Mouse (Mus musculus): ENCODE measurements around the gene Tmem217.

Tmem217 gene

GRCm38 (mm10) chr17:29489971-29490712, 62.0 kb downstream of the Tmem217 start:
- DNase-seq (ENCODE audit: extremely low spot score, low read depth, low spot score): peak; percentile 90

GRCm38 (mm10) chr17:29488978-29489970, 62.9 kb downstream of the Tmem217 start:
- DNase-seq (ENCODE audit: extremely low spot score, low read depth, low spot score): no peak

GRCm38 (mm10) chr17:29488257-29488977, 63.8 kb downstream of the Tmem217 start:
- DNase-seq (ENCODE audit: extremely low spot score, low read depth, low spot score): no peak

GRCm38 (mm10) chr17:29485336-29486233, 66.6 kb downstream of the Tmem217 start:
- DNase-seq (ENCODE audit: extremely low spot score, low read depth, low spot score): no peak

GRCm38 (mm10) chr17:29484431-29484830, 67.8 kb downstream of the Tmem217 start:
- no peak for DNase-seq (ENCODE audit: extremely low spot score, low read depth, low spot score)

- DNase-seq (ENCODE audit: extremely low spot score, low read depth, low spot score): no peak
These were observed 68.9 kb downstream of the Tmem217 start for GRCm38 (mm10) chr17:29483282-29483681.

GRCm38 (mm10) chr17:29482632-29483031, 69.6 kb downstream of the Tmem217 start:
- DNase-seq (ENCODE audit: extremely low spot score, low read depth, low spot score): no peak

GRCm38 (mm10) chr17:29480256-29480655, 71.9 kb downstream of the Tmem217 start:
- DNase-seq (ENCODE audit: extremely low spot score, low read depth, low spot score): no peak

GRCm38 (mm10) chr17:29478271-29478670, 73.9 kb downstream of the Tmem217 start:
- DNase-seq (ENCODE audit: extremely low spot score, low read depth, low spot score): no peak

- DNase-seq (ENCODE audit: extremely low spot score, low read depth, low spot score): no peak
These were observed 74.8 kb downstream of the Tmem217 start for GRCm38 (mm10) chr17:29477357-29477756.

GRCm38 (mm10) chr17:29476461-29476860, 75.7 kb downstream of the Tmem217 start:
- no peak for DNase-seq (ENCODE audit: extremely low spot score, low read depth, low spot score)

Data from hindlimb bud, embryonic 11.5 days (tissue).